Mouse (Mus musculus) cortical plate, adult 2 months (tissue): ENCODE results near the gene Cyp1a1.
A peak's percentile ranks its signal among the peaks of the same experiment; 100 is the strongest.

Experiments used
- CTCF ChIP-seq: fragments of 200-500 bp; IDR thresholded peaks from 2 replicates; pipeline ENCODE4 v1.5.1; 2011; ENCODE audit warnings: mild to moderate bottlenecking, control low read depth, low read length; ENCODE audit not compliant: insufficient read depth; ENCODE audit errors: extremely low read depth
- POLR2A ChIP-seq: fragments of 200-500 bp; IDR thresholded peaks from 2 replicates; pipeline ENCODE4 v1.6.1; 2011; ENCODE audit warnings: mild to moderate bottlenecking, low read length, control low read depth; ENCODE audit not compliant: insufficient read depth; ENCODE audit errors: extremely low read depth

GRCm38 (mm10) chr9:57659774-57660173, 28.0 kb upstream of the Cyp1a1 start:
- TF ChIP-seq CTCF (peak; percentile 99), POLR2A (no peak)
